Mouse (Mus musculus): ENCODE data around the gene Clec4d. TPM values are rescaled to one million over a fixed set of nuclear protein-coding genes. Genes with fewer than 3 reads are reported as not detected.

Gene Clec4d
- total RNA-seq, 2 experiments from 2014 or later = 5.5 to 16.3 TPM

- no peak for ATAC-seq (replicated peaks; ENCODE audit: low FRiP score, low TSS enrichment, poor library complexity, severe bottlenecking)
These were observed 34.8 kb downstream of the Clec4d start for GRCm38 (mm10) chr6:123296687-123297086.

- peak; percentile 73 for ATAC-seq (replicated peaks; ENCODE audit: low FRiP score, low TSS enrichment, poor library complexity, severe bottlenecking)
These were observed 44.4 kb downstream of the Clec4d start for GRCm38 (mm10) chr6:123306315-123306714.

GRCm38 (mm10) chr6:123308033-123308432 lies 46.1 kb downstream of the Clec4d start, which contains the start of gene Vmn2r19:
Gene Vmn2r19, plus strand, starts transcription at chr6:123308333.
- ATAC-seq (replicated peaks; ENCODE audit: low FRiP score, low TSS enrichment, poor library complexity, severe bottlenecking) = no peak

Other genes starting within 250 kb of the Clec4d start
- gene Clec4b1, start 212.1 kb upstream of the Clec4d start, total RNA-seq (2014; fragmentation: Nextera tagmentation) = 4.7 TPM in 1 of 2 replicates, not detected in the other
- 6.6 TPM in 1 of 2 replicates, not detected in the other for gene Clec4b1, start 212.1 kb upstream of the Clec4d start, total RNA-seq (2017)
- gene Clec4a2, start 155.7 kb upstream of the Clec4d start, total RNA-seq (2014; fragmentation: Nextera tagmentation) = 2.3 TPM in 1 of 2 replicates, not detected in the other
- gene Clec4a2, start 155.7 kb upstream of the Clec4d start, total RNA-seq (2017) = 3.2 TPM in 1 of 2 replicates, not detected in the other
- not detected in 2 replicates for gene Clec4b2, start 89.2 kb upstream of the Clec4d start, total RNA-seq (2014; fragmentation: Nextera tagmentation)
- gene Clec4b2, start 89.2 kb upstream of the Clec4d start, total RNA-seq (2017) = 1.7 TPM in 1 of 2 replicates, not detected in the other
- not detected in 2 replicates for gene Clec4n, start 32.3 kb upstream of the Clec4d start, total RNA-seq (2014; fragmentation: Nextera tagmentation)
- gene Clec4n, start 32.3 kb upstream of the Clec4d start, total RNA-seq (2017) = 0.57 TPM in 1 of 2 replicates, not detected in the other
- 0.32 and 3.4 TPM in 2 replicates for gene Clec4e, start 27.8 kb downstream of the Clec4d start, total RNA-seq (2014; fragmentation: Nextera tagmentation)
- gene Clec4e, start 27.8 kb downstream of the Clec4d start, total RNA-seq (2017) = 1.5 and 5.6 TPM in 2 replicates
- gene Vmn2r19, start 46.2 kb downstream of the Clec4d start, total RNA-seq (2014; fragmentation: Nextera tagmentation) = not detected in 2 replicates
- gene Vmn2r19, start 46.2 kb downstream of the Clec4d start, total RNA-seq (2017) = not detected in 2 replicates
- not detected in 2 replicates for gene Vmn2r20, start 156.0 kb downstream of the Clec4d start, total RNA-seq (2014; fragmentation: Nextera tagmentation)
- gene Vmn2r20, start 156.0 kb downstream of the Clec4d start, total RNA-seq (2017) = not detected in 2 replicates

Data from megakaryocyte-erythroid progenitor cell, adult 5-6 weeks (primary cell).